Mouse (Mus musculus) embryonic fibroblast, embryonic 13.5 days (primary cell): ENCODE measurements at regions not wholly inside any gene's neighbourhood (a gene's known extent, or its start where the extent isn't known, plus 50 kb on each side); places are given as distances from the start of the nearest gene placed in this dataset.

Experiments used
- H3K27ac ChIP-seq: 2 replicates; pipeline ENCODE4 v1.5.1; 2012; ENCODE audit warnings: low read length, control low read depth, inconsistent platforms; ENCODE audit not compliant: insufficient read depth
- H3K4me1 ChIP-seq: 2 replicates; pipeline ENCODE4 v1.6.1; 2011; ENCODE audit warnings: low read length; ENCODE audit not compliant: control insufficient read depth, insufficient read depth
- H3K4me3 ChIP-seq: 2 replicates; pipeline ENCODE4 v1.5.1; 2011; ENCODE audit warnings: mild to moderate bottlenecking, control low read depth, low read length; ENCODE audit not compliant: insufficient read depth
- CTCF ChIP-seq: IDR thresholded peaks from 2 replicates; pipeline ENCODE4 v1.5.1; 2011; ENCODE audit warnings: mild to moderate bottlenecking, control low read depth, low read length, moderate library complexity, borderline replicate concordance; ENCODE audit not compliant: insufficient read depth
- POLR2A ChIP-seq: IDR thresholded peaks from 2 replicates; pipeline ENCODE4 v1.6.1; 2011; ENCODE audit warnings: low read depth, mild to moderate bottlenecking, control low read depth, low read length, moderate library complexity

DNA sequence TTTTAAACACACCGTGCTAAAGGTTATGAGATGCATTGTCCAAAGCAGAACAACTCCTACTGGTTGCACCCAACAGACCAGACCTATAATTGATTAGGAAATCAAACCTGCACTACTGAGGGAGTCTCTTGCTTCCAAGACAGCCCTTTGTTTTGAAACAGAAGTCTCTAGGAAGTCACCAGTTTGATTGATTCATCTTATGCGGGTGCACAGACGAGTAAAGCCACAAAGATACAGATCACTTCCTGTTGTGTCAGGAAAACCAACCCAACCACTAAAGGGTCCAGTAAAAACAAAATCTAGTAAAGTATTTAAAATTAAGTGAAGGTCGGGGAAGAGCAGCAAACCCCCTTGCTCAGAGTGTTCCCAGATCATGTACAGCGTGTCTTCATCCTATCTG lies 58.3 kb upstream of the N6amt1 start:
- TF ChIP-seq POLR2A (no peak), CTCF (no peak)
- Histone ChIP-seq H3K27ac (no peak overlapping the region), H3K4me3 (no peak overlapping the region), H3K4me1 (no peaks in the 10 kb centered on the region)

DNA sequence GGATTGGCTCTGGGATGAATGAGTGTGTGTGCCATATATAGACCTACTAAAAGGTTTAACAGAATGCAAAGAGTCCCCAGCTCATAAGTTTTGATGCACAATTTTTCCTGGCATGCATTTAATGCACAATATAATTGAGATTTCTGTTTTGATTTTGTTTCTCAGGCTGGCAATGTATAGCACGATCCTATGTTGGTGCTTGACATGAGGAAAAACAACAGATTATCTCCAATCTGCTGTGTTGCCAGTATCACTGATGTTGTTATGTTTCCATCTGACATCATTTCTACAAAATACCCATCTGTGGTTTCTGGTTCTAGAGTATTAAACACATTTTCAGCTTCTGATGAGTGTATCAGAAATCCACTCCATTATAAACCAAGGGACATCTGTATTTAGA lies 61.2 kb upstream of the N6amt1 start:
- Histone ChIP-seq H3K4me1 (no peaks in the 10 kb centered on the region), H3K27ac (no peak overlapping the region), H3K4me3 (no peak overlapping the region)
- no peak for TF ChIP-seq POLR2A
- TF ChIP-seq CTCF: no peak

DNA sequence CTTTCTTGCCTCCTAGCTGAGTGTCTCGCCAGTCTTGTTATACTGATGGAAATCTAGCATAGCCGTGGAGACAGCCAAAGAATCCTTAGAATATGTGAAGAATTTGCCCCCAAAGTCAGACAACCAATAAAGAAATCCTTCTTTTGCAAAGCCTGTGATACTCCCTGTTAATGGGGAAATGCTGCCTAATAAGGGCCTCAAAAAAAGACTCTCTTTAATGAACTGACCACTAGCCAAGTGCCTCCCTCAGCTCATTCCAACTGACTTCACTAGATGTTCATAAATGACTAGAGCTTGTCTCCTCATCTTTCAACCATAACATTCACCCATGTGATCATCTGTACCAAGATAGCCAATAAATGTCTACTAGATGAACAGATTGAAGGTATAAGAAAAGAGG lies 62.3 kb upstream of the N6amt1 start:
- no peaks in the 10 kb centered on the region for H3K4me1 ChIP-seq
- no peak overlapping the region for H3K27ac ChIP-seq
- TF ChIP-seq POLR2A (no peak), CTCF (no peak)
- no peak overlapping the region for H3K4me3 ChIP-seq

DNA sequence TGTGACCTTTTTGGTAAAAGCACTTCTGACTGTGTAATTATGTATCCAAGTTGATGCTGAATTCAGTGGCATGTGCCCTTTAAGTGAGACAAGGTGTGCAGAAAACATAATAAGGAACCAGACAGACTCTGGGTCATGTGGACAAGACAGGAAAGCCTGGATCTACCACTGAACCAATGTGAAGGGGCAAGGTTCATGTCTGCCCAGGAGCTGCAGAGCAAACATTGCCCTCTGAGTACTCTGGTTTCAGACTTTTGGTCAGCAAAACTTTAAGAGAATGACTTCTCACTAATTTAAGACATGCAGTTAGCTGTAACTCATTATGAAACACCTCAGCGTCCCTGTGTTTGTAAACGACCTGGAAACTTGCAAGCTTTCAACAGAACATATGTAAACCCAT lies 68.3 kb upstream of the N6amt1 start:
- TF ChIP-seq POLR2A (no peak), CTCF (no peak)
- Histone ChIP-seq H3K27ac (no peak overlapping the region), H3K4me1 (no peaks in the 10 kb centered on the region), H3K4me3 (no peak overlapping the region)

DNA sequence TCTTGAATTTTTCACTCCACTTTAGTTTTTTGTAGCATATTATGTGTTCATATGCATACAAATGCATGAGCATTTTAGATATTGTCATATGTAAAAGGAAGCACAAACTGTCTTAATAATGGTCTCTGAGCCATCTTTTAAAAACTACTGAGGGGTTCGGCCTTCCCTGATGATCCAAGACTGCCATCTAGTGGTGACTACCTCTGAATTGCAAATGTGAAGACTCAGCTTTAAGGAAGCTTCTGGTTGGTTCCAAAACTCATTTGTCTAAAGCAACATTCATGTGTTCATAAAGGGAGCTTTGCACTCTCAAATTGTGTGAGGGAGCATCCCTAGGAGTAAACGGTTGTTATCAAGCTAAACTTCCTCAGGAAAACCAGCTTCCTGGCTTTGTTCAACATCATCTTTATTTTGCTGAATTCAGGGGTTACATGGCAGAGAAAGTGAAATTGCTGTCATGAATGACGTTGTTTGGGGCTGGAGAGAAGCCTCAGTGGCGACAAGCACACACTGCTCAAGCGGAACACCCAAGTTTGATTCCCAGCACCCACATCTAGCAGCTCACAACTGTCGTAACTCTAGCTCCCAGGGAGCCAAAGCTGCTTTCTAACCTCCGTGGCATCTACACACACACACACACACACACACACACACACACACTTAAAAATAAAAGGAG lies 69.0 kb upstream of the N6amt1 start:
- Histone ChIP-seq H3K27ac (no peak overlapping the region), H3K4me3 (no peak overlapping the region), H3K4me1 (no peaks in the 10 kb centered on the region)
- TF ChIP-seq CTCF: no peak
- no peak for TF ChIP-seq POLR2A

DNA sequence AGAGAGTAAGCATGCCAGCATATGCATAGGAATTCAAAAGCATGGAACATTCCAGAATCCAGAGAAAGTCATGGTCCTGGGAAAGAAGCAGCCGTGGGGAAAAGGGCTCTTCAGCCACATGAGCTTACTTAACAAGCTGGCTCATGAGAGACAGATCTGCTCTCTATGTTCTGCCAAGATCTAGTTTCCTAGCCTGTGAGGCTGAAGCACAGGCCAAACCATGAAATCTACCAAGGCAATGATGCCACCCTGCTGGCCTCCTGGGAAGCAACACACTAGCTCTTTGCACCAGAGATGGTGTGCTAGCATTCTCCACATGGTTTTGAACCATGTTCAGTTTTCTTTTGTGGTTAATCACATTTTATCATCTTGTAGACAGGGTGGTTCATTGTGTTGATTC lies 75.5 kb upstream of the N6amt1 start:
- Histone ChIP-seq H3K4me3 (no peak overlapping the region), H3K4me1 (no peaks in the 10 kb centered on the region), H3K27ac (no peak overlapping the region)
- TF ChIP-seq POLR2A (no peak), CTCF (no peak)

DNA sequence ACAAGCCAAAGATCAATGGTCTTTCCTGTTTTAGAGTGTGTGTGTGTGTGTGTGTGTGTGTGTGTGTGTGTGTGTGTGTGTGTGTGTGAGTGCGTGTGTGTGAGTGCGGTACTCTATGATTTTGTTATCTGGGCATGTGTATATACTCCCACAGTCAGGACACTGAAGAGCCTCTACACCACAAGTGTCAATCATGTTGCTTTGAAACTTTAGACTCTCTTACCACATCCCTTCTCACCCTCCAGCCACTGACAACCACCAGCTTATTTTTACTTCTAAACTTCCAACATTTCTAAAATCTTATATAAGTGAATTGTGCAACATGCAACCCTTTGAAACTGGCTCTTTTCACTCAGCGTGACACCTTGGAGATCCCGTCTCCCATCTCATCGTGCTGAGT lies 81.6 kb upstream of the N6amt1 start:
- Histone ChIP-seq H3K4me1 (peaks cover 2% of the 10 kb centered on the region; the same call in 1 of the 2 replicates), H3K27ac (no peak overlapping the region)
- TF ChIP-seq POLR2A: no peak
- TF ChIP-seq CTCF: no peak

DNA sequence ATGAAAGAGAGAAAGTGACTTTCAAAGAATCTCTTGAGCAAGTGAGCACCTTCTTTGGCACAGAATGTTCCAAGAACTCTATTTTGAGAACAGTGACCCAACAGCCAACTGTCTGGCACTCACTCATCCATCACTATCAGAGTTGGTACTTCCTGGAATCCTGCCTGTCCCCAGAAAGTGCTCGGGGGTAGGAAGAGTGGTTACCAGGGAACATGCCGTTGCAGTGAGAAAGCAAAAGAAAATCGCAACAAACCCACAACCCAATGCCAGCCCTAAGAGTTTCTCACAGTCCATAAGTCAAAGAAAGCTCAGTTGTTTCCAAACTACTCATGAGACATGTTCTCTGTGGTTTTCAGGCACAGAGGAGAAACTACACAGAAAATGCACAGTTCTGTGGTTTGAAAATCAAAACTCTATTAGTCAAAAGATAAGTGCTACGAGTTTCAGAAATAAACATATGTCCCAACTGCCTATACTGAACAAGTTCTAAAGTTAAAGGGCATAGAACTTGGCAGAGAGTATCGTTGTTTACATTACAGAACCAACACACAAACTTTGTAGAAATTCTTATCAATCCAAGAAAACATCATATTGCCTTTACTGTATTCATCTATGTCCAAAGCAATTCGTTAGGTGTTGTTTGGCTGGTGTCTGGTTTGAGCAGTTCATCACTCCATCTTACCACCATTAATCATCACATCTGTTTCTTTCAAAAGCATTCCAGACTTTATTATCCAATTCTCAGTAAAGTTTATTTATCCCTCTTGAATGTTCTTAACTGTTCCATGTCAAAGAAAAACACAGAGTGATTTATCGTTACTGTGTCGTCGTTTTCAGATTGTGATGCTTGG lies 85.8 kb upstream of the N6amt1 start:
- TF ChIP-seq POLR2A: no peak
- TF ChIP-seq CTCF: no peak
- no peak overlapping the region for H3K4me3 ChIP-seq
- peaks cover 2% of the 10 kb centered on the region; the same call in 1 of the 2 replicates for H3K4me1 ChIP-seq
- peak overlapping the region; percentile 54; the same call in 1 of the 2 replicates for H3K27ac ChIP-seq

More for the DNA sequence above, 81.6 kb upstream of the N6amt1 start:
- no peak overlapping the region for H3K4me3 ChIP-seq

DNA sequence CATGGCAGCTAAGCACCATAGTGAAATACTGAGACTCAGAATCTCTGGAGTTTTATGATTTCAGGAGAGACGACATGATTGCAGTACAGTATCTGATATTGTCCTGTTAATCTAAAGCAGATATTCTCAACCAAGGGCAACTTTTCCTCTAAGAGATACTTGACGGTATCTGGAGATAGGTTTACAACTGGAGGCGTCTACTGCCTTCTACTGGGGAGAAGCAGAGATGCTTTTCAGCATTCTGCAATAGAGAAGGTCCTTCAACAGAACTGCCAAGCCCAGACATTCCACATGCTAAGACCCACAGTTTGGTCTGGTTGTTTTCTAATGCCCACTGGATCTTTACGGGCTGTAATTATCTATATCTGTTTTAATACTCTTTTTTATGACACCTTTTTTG lies 86.5 kb upstream of the N6amt1 start:
- Histone ChIP-seq H3K27ac (peak overlapping the region; percentile 37; the same call in 1 of the 2 replicates), H3K4me3 (no peak overlapping the region), H3K4me1 (peaks cover 2% of the 10 kb centered on the region; the same call in 1 of the 2 replicates)
- no peak for TF ChIP-seq POLR2A
- TF ChIP-seq CTCF: no peak

DNA sequence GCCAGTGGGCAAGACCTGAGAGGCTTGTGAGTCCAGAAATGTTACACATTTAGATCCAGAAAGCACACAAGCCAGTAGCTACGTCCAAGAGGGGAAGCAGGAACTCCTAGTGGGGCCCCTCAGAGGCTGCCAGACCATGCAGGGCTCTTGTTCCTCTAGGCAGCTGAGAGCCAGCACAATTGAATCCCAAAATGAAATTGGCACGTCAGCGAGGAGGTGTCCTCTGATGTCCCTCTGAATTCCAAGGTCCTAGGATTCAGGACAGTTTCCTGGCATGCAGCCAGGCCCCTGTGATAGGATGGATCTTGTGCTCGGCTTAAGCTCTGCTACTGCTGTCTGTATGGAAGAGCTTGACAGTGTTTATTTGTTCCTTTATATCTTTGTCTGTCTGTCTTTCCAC lies 90.4 kb upstream of the N6amt1 start:
- TF ChIP-seq POLR2A (no peak), CTCF (no peak)
- no peaks in the 10 kb centered on the region; the same call in 1 of the 2 replicates for H3K4me1 ChIP-seq
- H3K27ac ChIP-seq: no peak overlapping the region
- H3K4me3 ChIP-seq: no peak overlapping the region
